Mouse (Mus musculus): ENCODE measurements around the gene Aoc3. TPM values are rescaled to one million over a fixed set of nuclear protein-coding genes. Genes with fewer than 3 reads are reported as not detected.

The Aoc3 gene
- polyA plus RNA-seq, 1 experiment from 2014 or later, result 2.2 TPM

GRCm38 (mm10) chr11:101354438-101355010, 24.1 kb downstream of the Aoc3 start:
- WGBS, result 85% methylated on average over 5 of the region's 5 CpGs
- Histone ChIP-seq H3K27me3 (ENCODE audit: control insufficient read depth, insufficient read depth, low read length) (no peaks in the 10 kb centered on the region), H3K9me3 (replicated peaks; ENCODE audit: control insufficient read depth, low read length) (no peaks in the 10 kb centered on the region; the same call in 1 of the 2 replicates), H3K4me3 (ENCODE audit: low read length) (no peak overlapping the region), H3K9ac (ENCODE audit: low read length) (no peak overlapping the region), H3K27ac (ENCODE audit: low read length) (no peak overlapping the region), H3K4me2 (ENCODE audit: low read depth, low read length) (no peak overlapping the region), H3K4me1 (ENCODE audit: control insufficient read depth, insufficient read depth, low read length) (no peaks in the 10 kb centered on the region), H3K36me3 (ENCODE audit: control insufficient read depth, insufficient read depth) (no peaks in the 10 kb centered on the region)
- ATAC-seq (replicated peaks; ENCODE audit: extremely low read depth, insufficient read depth, low FRiP score), result no peak

DNA sequence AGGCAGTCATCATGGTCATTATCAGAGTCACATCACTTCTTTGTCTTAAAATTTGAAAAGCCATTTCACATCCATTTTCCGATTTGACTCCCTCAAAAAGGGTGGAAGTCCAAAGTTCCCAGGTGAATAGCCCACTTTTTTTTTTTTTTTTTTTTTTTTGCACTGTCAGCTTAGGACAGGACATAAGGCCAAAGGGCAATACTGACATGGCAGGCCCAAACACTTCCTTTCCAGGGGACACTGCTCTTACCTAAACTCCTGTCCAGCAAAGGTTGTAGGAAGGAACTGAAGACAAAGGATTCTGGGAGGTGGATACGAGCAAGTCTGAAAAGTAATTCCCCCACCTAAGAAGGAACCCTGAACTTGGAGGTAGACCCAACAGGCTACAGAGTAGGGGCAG, 25.5 kb downstream of the Aoc3 start:
- H3K27me3 ChIP-seq (ENCODE audit: control insufficient read depth, insufficient read depth, low read length), result no peaks in the 10 kb centered on the region
- no peaks in the 10 kb centered on the region for H3K9me3 ChIP-seq (replicated peaks; ENCODE audit: control insufficient read depth, low read length)
- peaks cover 10% of the 10 kb centered on the region for H3K4me1 ChIP-seq (ENCODE audit: control insufficient read depth, insufficient read depth, low read length)
- H3K27ac ChIP-seq (ENCODE audit: low read length), result no peak overlapping the region
- no peak overlapping the region for H3K4me2 ChIP-seq (ENCODE audit: low read depth, low read length)
- no peak overlapping the region for H3K9ac ChIP-seq (ENCODE audit: low read length)
- no peak for ATAC-seq (replicated peaks; ENCODE audit: extremely low read depth, insufficient read depth, low FRiP score)
- H3K36me3 ChIP-seq (ENCODE audit: control insufficient read depth, insufficient read depth), result no peaks in the 10 kb centered on the region
- H3K4me3 ChIP-seq (ENCODE audit: low read length), result no peak overlapping the region
- 88% methylated on average over 2 of the region's 2 CpGs for WGBS

GRCm38 (mm10) chr11:101357505-101358182, 27.2 kb downstream of the Aoc3 start:
- Histone ChIP-seq H3K4me1 (ENCODE audit: control insufficient read depth, insufficient read depth, low read length) (peaks cover 10% of the 10 kb centered on the region), H3K9me3 (replicated peaks; ENCODE audit: control insufficient read depth, low read length) (no peaks in the 10 kb centered on the region), H3K27me3 (ENCODE audit: control insufficient read depth, insufficient read depth, low read length) (no peaks in the 10 kb centered on the region), H3K4me3 (ENCODE audit: low read length) (no peak overlapping the region), H3K4me2 (ENCODE audit: low read depth, low read length) (no peak overlapping the region), H3K9ac (ENCODE audit: low read length) (no peak overlapping the region), H3K27ac (ENCODE audit: low read length) (no peak overlapping the region), H3K36me3 (ENCODE audit: control insufficient read depth, insufficient read depth) (no peaks in the 10 kb centered on the region)
- WGBS, result 78% methylated on average over 3 of the region's 3 CpGs
- ATAC-seq (replicated peaks; ENCODE audit: extremely low read depth, insufficient read depth, low FRiP score), result no peak

- H3K4me2 ChIP-seq (ENCODE audit: low read depth, low read length), result no peak overlapping the region
- ATAC-seq (replicated peaks; ENCODE audit: extremely low read depth, insufficient read depth, low FRiP score), result no peak
These were observed 29.4 kb downstream of the Aoc3 start for GRCm38 (mm10) chr11:101359776-101360175.

DNA sequence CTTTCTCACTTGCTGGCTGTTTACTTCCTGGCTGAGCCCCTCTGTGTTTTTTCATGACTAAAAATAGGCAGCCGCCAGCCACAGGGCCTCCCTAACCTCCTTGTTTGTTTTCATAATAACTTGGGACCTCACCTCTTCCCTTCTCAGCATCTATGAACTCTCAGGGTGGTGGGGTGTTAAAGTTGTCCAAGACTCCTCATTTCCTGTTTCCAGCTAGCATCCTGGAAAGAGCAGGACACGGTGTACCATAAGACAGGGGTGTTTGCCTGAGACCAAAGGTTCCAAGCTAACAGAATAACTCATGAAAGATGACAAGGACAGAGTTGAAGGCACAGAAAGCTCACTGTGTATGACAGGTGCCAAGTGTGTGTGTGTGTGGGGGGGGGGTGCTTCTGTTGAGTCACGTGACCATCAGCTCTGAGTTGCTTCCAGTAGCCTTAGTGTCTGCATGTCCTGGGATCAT, 30.3 kb downstream of the Aoc3 start:
- no peak overlapping the region for H3K4me3 ChIP-seq (ENCODE audit: low read length)
- 28% methylated on average over 3 of the region's 3 CpGs for WGBS
- H3K9ac ChIP-seq (ENCODE audit: low read length), result no peak overlapping the region
- H3K9me3 ChIP-seq (replicated peaks; ENCODE audit: control insufficient read depth, low read length), result no peaks in the 10 kb centered on the region
- peak overlapping the region; percentile 73 for H3K27ac ChIP-seq (ENCODE audit: low read length)
- peaks cover 10% of the 10 kb centered on the region for H3K4me1 ChIP-seq (ENCODE audit: control insufficient read depth, insufficient read depth, low read length)
- ATAC-seq (replicated peaks; ENCODE audit: extremely low read depth, insufficient read depth, low FRiP score), result peak; percentile 32
- H3K4me2 ChIP-seq (ENCODE audit: low read depth, low read length), result no peak overlapping the region
- H3K36me3 ChIP-seq (ENCODE audit: control insufficient read depth, insufficient read depth), result no peaks in the 10 kb centered on the region
- no peaks in the 10 kb centered on the region for H3K27me3 ChIP-seq (ENCODE audit: control insufficient read depth, insufficient read depth, low read length)

More at GRCm38 (mm10) chr11:101359776-101360175, 29.4 kb downstream of the Aoc3 start:
- H3K9me3 ChIP-seq (replicated peaks; ENCODE audit: control insufficient read depth, low read length), result no peaks in the 10 kb centered on the region
- H3K27me3 ChIP-seq (ENCODE audit: control insufficient read depth, insufficient read depth, low read length), result no peaks in the 10 kb centered on the region
- H3K36me3 ChIP-seq (ENCODE audit: control insufficient read depth, insufficient read depth), result no peaks in the 10 kb centered on the region
- H3K4me3 ChIP-seq (ENCODE audit: low read length), result no peak overlapping the region
- H3K4me1 ChIP-seq (ENCODE audit: control insufficient read depth, insufficient read depth, low read length), result peaks cover 10% of the 10 kb centered on the region
- peak overlapping the region; percentile 73 for H3K27ac ChIP-seq (ENCODE audit: low read length)
- 59% methylated on average over 9 of the region's 9 CpGs for WGBS
- no peak overlapping the region for H3K9ac ChIP-seq (ENCODE audit: low read length)

DNA sequence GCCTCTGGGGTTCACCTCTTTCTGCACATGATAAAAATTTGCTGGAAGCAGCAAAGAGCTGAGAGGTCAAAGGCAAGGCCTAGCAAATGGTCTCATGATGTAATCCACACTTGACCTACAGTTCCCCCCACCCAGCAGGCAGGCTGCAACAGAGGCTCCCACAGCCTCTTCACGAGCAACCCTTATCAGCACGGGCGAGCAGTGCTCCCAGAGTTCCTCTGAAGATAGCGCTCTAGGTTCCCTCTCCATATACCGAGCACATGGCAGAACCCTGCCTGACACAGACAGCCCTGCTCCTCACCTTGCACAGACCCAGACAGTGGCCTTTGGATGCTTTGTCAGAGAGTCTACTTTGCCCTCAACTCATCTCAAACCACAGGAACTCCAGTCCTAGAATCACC, 34.1 kb downstream of the Aoc3 start:
- no peak overlapping the region for H3K9ac ChIP-seq (ENCODE audit: low read length)
- no peak overlapping the region for H3K4me3 ChIP-seq (ENCODE audit: low read length)
- peaks cover 10% of the 10 kb centered on the region for H3K4me1 ChIP-seq (ENCODE audit: control insufficient read depth, insufficient read depth, low read length)
- no peaks in the 10 kb centered on the region for H3K9me3 ChIP-seq (replicated peaks; ENCODE audit: control insufficient read depth, low read length)
- no peak overlapping the region for H3K27ac ChIP-seq (ENCODE audit: low read length)
- no peaks in the 10 kb centered on the region for H3K36me3 ChIP-seq (ENCODE audit: control insufficient read depth, insufficient read depth)
- no peaks in the 10 kb centered on the region for H3K27me3 ChIP-seq (ENCODE audit: control insufficient read depth, insufficient read depth, low read length)
- ATAC-seq (replicated peaks; ENCODE audit: extremely low read depth, insufficient read depth, low FRiP score), result no peak
- H3K4me2 ChIP-seq (ENCODE audit: low read depth, low read length), result no peak overlapping the region
- WGBS, result 16% methylated on average over 5 of the region's 5 CpGs

GRCm38 (mm10) chr11:101367326-101367935, 37.0 kb downstream of the Aoc3 start, which contains the start of gene G6pc:
TSS of gene G6pc (plus strand) at chr11:101367561.
- H3K4me1 ChIP-seq (ENCODE audit: control insufficient read depth, insufficient read depth, low read length), result no peaks in the 10 kb centered on the region
- no peak within 1 kb of the TSS for H3K27ac ChIP-seq (ENCODE audit: low read length)
- WGBS, result 73% methylated on average over 8 of the region's 8 CpGs
- no peak for ATAC-seq (replicated peaks; ENCODE audit: extremely low read depth, insufficient read depth, low FRiP score)
- H3K9ac ChIP-seq (ENCODE audit: low read length), result no peak within 1 kb of the TSS
- no peak within 1 kb of the TSS for H3K4me3 ChIP-seq (ENCODE audit: low read length)
- H3K9me3 ChIP-seq (replicated peaks; ENCODE audit: control insufficient read depth, low read length), result no peaks in the 10 kb centered on the region
- H3K4me2 ChIP-seq (ENCODE audit: low read depth, low read length), result no peak within 1 kb of the TSS
- H3K36me3 ChIP-seq (ENCODE audit: control insufficient read depth, insufficient read depth), result no peaks in the 10 kb centered on the region
- no peaks in the 10 kb centered on the region for H3K27me3 ChIP-seq (ENCODE audit: control insufficient read depth, insufficient read depth, low read length)

- H3K4me2 ChIP-seq (ENCODE audit: low read depth, low read length), result no peak overlapping the region
- H3K27me3 ChIP-seq (ENCODE audit: control insufficient read depth, insufficient read depth, low read length), result no peaks in the 10 kb centered on the region
- H3K36me3 ChIP-seq (ENCODE audit: control insufficient read depth, insufficient read depth), result no peaks in the 10 kb centered on the region
- 69% methylated on average over 5 of the region's 5 CpGs for WGBS
- H3K9me3 ChIP-seq (replicated peaks; ENCODE audit: control insufficient read depth, low read length), result no peaks in the 10 kb centered on the region
- no peak overlapping the region for H3K27ac ChIP-seq (ENCODE audit: low read length)
- H3K9ac ChIP-seq (ENCODE audit: low read length), result no peak overlapping the region
- H3K4me3 ChIP-seq (ENCODE audit: low read length), result no peak overlapping the region
- ATAC-seq (replicated peaks; ENCODE audit: extremely low read depth, insufficient read depth, low FRiP score), result no peak
- H3K4me1 ChIP-seq (ENCODE audit: control insufficient read depth, insufficient read depth, low read length), result no peaks in the 10 kb centered on the region
These were observed 39.7 kb downstream of the Aoc3 start for GRCm38 (mm10) chr11:101370141-101370540.

- Histone ChIP-seq H3K4me2 (ENCODE audit: low read depth, low read length) (no peak overlapping the region), H3K9ac (ENCODE audit: low read length) (no peak overlapping the region), H3K27me3 (ENCODE audit: control insufficient read depth, insufficient read depth, low read length) (no peaks in the 10 kb centered on the region), H3K27ac (ENCODE audit: low read length) (no peak overlapping the region), H3K4me3 (ENCODE audit: low read length) (no peak overlapping the region), H3K4me1 (ENCODE audit: control insufficient read depth, insufficient read depth, low read length) (no peaks in the 10 kb centered on the region), H3K36me3 (ENCODE audit: control insufficient read depth, insufficient read depth) (no peaks in the 10 kb centered on the region), H3K9me3 (replicated peaks; ENCODE audit: control insufficient read depth, low read length) (no peaks in the 10 kb centered on the region)
- 61% methylated on average over 7 of the region's 7 CpGs for WGBS
- ATAC-seq (replicated peaks; ENCODE audit: extremely low read depth, insufficient read depth, low FRiP score), result no peak
These were observed 44.1 kb downstream of the Aoc3 start for GRCm38 (mm10) chr11:101374421-101374938.
